Mouse (Mus musculus): ENCODE data around the gene U2surp. TPM values are rescaled to one million over a fixed set of nuclear protein-coding genes. Genes with fewer than 3 reads are reported as not detected.

The U2surp gene
- total and polyA plus RNA-seq, 3 experiments = 69.0 to 244 (median 72.1) TPM

DNA sequence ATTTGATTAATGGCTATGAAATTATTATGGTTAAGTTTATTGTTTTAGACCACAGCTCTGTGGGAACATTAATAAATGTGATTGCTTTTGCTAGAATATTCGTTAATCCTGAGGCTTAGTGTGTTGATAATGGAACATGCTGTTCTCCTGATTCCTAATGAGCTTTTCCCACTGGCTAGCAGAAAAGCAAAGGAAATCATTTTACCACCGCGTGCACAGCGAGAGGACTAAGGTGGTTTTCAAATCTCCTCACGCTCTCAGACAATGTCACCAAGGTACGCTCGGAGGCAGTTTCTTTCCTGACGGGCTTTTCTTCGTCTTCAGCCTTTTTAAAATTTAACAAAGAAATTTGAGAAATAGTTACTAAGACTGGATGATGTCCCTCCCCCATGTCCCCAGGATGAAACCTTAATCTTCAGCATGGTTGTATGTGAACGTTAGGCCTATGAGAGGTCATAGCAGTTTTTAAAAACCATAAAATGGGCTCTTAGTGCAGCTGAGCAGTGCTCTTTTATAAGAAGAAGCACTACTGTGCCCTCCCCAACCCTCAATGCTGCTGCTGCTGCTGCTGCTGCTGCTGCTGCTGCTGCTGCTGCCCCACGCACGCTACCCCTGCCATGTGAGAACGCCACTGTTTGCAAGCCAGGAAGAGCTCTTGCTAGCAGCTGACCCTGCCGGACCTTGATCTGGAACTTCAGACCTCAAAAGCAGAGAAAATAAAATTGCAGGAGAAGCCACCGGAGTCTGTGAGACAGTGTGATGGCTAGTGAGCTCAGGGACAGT lies 30.0 kb upstream of the U2surp start:
- H3K9me3 ChIP-seq (replicated peaks; ENCODE audit: insufficient read depth, low read length) = no peaks in the 10 kb centered on the region
- H3K9ac ChIP-seq (ENCODE audit: control insufficient read depth, low read depth, low read length, poor library complexity, severe bottlenecking) = no peak overlapping the region
- peaks cover 2 to 3% of the 10 kb centered on the region in 2 experiments; a peak in 3 of 4 replicates for H3K4me1 ChIP-seq (ENCODE audit: control insufficient read depth in 1 of 2, insufficient read depth in 2 of 2, low read length in 2 of 2)
- H3K79me2 ChIP-seq (ENCODE audit: control insufficient read depth, insufficient read depth, low read length, poor library complexity) = no peaks in the 10 kb centered on the region
- H3K4me3 ChIP-seq (ENCODE audit: control insufficient read depth in 1 of 2, insufficient read depth in 1 of 2, low read depth in 2 of 2, low read length in 2 of 2) = no peak overlapping the region
- H3K27me3 ChIP-seq (ENCODE audit: control insufficient read depth in 1 of 2, insufficient read depth in 2 of 2, low read length in 2 of 2) = no peaks in the 10 kb centered on the region
- no peak overlapping the region for H3K27ac ChIP-seq (ENCODE audit: control insufficient read depth, low read depth, low read length)
- no peak for DNase-seq (ENCODE audit: low read depth, low spot score)
- H3K36me3 ChIP-seq (ENCODE audit: control insufficient read depth in 1 of 2, insufficient read depth in 2 of 2, low read length in 2 of 2) = peaks cover 0 to 7% of the 10 kb centered on the region in 2 experiments; a peak in 2 of 4 replicates
- no peak for TF ChIP-seq RCOR1 (IDR thresholded peaks at IDR 0.05; ENCODE audit: low read depth, low read length)
- TF ChIP-seq USF2 (IDR thresholded peaks at IDR 0.05; ENCODE audit: borderline replicate concordance in 1 of 2, insufficient read depth in 1 of 2, low read depth in 1 of 2, low read length in 2 of 2) = no peak
- TF ChIP-seq MEF2A (IDR thresholded peaks at IDR 0.05; ENCODE audit: extremely low read depth, insufficient replicate concordance, low read depth, low read length, poor library complexity, severe bottlenecking) = no peak
- no peak for TF ChIP-seq ZMIZ1 (IDR thresholded peaks at IDR 0.05; ENCODE audit: low read depth, low read length)
- TF ChIP-seq SMC3 (IDR thresholded peaks at IDR 0.05; ENCODE audit: low read depth, low read length) = no peak
- no peak for TF ChIP-seq MXI1 (IDR thresholded peaks at IDR 0.05; ENCODE audit: low read depth, low read length)
- no peak for TF ChIP-seq NRF1 (IDR thresholded peaks at IDR 0.05; ENCODE audit: insufficient read depth, low read depth, low read length, poor library complexity, severe bottlenecking)
- no peak for TF ChIP-seq RAD21 (IDR thresholded peaks at IDR 0.05; ENCODE audit: low read depth, low read length)
- TF ChIP-seq TCF12 (IDR thresholded peaks at IDR 0.05; ENCODE audit: low read depth, low read length) = no peak
- TF ChIP-seq JUND (IDR thresholded peaks at IDR 0.05; ENCODE audit: low read depth, low read length) = no peak
- no peak for TF ChIP-seq BHLHE40 (IDR thresholded peaks at IDR 0.05; ENCODE audit: borderline replicate concordance, low read depth, low read length)
- TF ChIP-seq UBTF (IDR thresholded peaks at IDR 0.05; ENCODE audit: borderline replicate concordance, insufficient read depth, low read depth, low read length) = no peak

GRCm38 (mm10) chr9:95541208-95541607 lies 29.4 kb upstream of the U2surp start:
- DNase-seq (ENCODE audit: low read depth, low spot score) = no peak
- H3K4me3 ChIP-seq (ENCODE audit: control insufficient read depth in 1 of 2, insufficient read depth in 1 of 2, low read depth in 2 of 2, low read length in 2 of 2) = no peak overlapping the region
- H3K27ac ChIP-seq (ENCODE audit: control insufficient read depth, low read depth, low read length) = no peak overlapping the region
- peaks cover 0 to 3% of the 10 kb centered on the region in 2 experiments; a peak in 2 of 4 replicates for H3K36me3 ChIP-seq (ENCODE audit: control insufficient read depth in 1 of 2, insufficient read depth in 2 of 2, low read length in 2 of 2)
- no peak overlapping the region for H3K9ac ChIP-seq (ENCODE audit: control insufficient read depth, low read depth, low read length, poor library complexity, severe bottlenecking)
- no peak for TF ChIP-seq NRF1 (IDR thresholded peaks at IDR 0.05; ENCODE audit: insufficient read depth, low read depth, low read length, poor library complexity, severe bottlenecking)
- TF ChIP-seq ETS1 (IDR thresholded peaks at IDR 0.05; ENCODE audit: low read depth, low read length) = no peak
- TF ChIP-seq JUND (IDR thresholded peaks at IDR 0.05; ENCODE audit: low read depth, low read length) = no peak
- TF ChIP-seq MYB (IDR thresholded peaks at IDR 0.05; ENCODE audit: low read depth, low read length) = no peak
- TF ChIP-seq MAZ (IDR thresholded peaks at IDR 0.05; ENCODE audit: low read depth, low read length) = no peak
- TF ChIP-seq USF1 (IDR thresholded peaks at IDR 0.05; ENCODE audit: low read depth, low read length) = no peak
- no peak for TF ChIP-seq MEF2A (IDR thresholded peaks at IDR 0.05; ENCODE audit: extremely low read depth, insufficient replicate concordance, low read depth, low read length, poor library complexity, severe bottlenecking)
- no peak for TF ChIP-seq NELFE (IDR thresholded peaks at IDR 0.05; ENCODE audit: low read depth, low read length)
- TF ChIP-seq CTCF (IDR thresholded peaks at IDR 0.05 in 2 of 3, conservative IDR thresholded peaks at IDR 0.05 in 1 of 3; ENCODE audit: control insufficient read depth in 1 of 3, insufficient read depth in 1 of 3, low read depth in 2 of 3, low read length in 3 of 3, poor library complexity in 1 of 3, severe bottlenecking in 1 of 3) = no peak
- TF ChIP-seq GABPA (IDR thresholded peaks at IDR 0.05; ENCODE audit: low read depth, low read length) = no peak
- no peak for TF ChIP-seq CHD1 (IDR thresholded peaks at IDR 0.05; ENCODE audit: low read depth, low read length)
- TF ChIP-seq MXI1 (IDR thresholded peaks at IDR 0.05; ENCODE audit: low read depth, low read length) = no peak
- no peak for TF ChIP-seq ZC3H11A (IDR thresholded peaks at IDR 0.05; ENCODE audit: low read depth, low read length)
- TF ChIP-seq KAT2A (conservative IDR thresholded peaks at IDR 0.05; ENCODE audit: low read depth, low read length) = no peak
- TF ChIP-seq POLR2AphosphoS5 (IDR thresholded peaks at IDR 0.05; ENCODE audit: borderline replicate concordance, low read depth, low read length) = no peak
- no peak for TF ChIP-seq RCOR1 (IDR thresholded peaks at IDR 0.05; ENCODE audit: low read depth, low read length)
- no peaks in the 10 kb centered on the region for H3K9me3 ChIP-seq (replicated peaks; ENCODE audit: insufficient read depth, low read length)
- H3K4me1 ChIP-seq (ENCODE audit: control insufficient read depth in 1 of 2, insufficient read depth in 2 of 2, low read length in 2 of 2) = peaks cover 0 to 2% of the 10 kb centered on the region in 2 experiments; a peak in 1 of 4 replicates
- no peaks in the 10 kb centered on the region for H3K79me2 ChIP-seq (ENCODE audit: control insufficient read depth, insufficient read depth, low read length, poor library complexity)
- H3K27me3 ChIP-seq (ENCODE audit: control insufficient read depth in 1 of 2, insufficient read depth in 2 of 2, low read length in 2 of 2) = no peaks in the 10 kb centered on the region
